9 mouse cellular contexts compared by ENCODE assay signal in the genomic region with DNA sequence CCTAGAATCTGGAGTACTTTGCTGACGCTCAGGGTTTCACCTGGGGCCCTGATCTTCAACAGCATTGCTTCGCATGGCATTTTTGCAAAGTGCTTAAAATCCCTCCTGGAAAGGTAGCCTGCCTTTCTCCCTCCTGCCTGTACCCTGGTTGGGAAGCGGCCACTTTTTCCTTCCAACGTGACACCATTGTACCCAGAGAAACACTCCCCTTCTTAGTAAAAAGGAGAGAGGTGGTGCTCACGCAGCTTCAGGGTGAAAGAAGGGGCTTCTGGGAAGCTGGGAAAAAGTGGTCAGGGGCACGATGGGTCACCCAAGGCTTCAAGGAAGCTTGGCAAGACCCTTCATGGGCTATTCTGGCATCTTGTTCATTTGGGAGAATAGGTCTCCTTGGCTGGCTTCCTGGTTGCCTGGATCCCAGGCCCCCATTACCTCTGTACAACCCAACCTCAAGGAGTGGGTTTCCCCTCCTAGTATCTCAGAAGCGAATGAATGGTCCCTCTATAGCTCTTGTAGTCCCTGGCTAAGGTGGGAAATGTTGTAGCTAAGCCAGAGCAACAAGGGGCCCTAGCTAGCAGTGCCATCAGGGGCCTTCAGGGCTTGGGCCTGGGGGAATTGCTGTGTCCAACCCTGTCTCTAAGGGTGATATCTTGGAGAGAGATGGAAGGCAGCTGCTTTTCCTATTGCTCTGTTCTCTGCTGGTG. TPM values are rescaled to one million over a fixed set of nuclear protein-coding genes. Genes with fewer than 3 reads are reported as not detected.
DNase-seq lines count a peak whose midpoint lies in the region; ATAC-seq and TF ChIP-seq lines count a peak whose summit lies in the region.
"Had no signal": no experiment of that assay in that cellular context is flagged by ENCODE, and none has a peak within 500 bp of the region (broad histone marks: within the 10 kb centered on the region; RNA-seq: fewer than 3 reads in every experiment).

No protein-coding gene starts in this region.

- no peaks in the 10 kb centered on the region for H3K36me3 ChIP-seq in heart, embryonic 16.5 days (ENCODE audit: control insufficient read depth, insufficient read depth)
- H3K36me3 ChIP-seq in heart, adult 2 months (ENCODE audit: control insufficient read depth, insufficient read depth, low read length), result no peaks in the 10 kb centered on the region
- no peaks in the 10 kb centered on the region for H3K36me3 ChIP-seq in embryonic facial prominence, embryonic 11.5 days (replicated peaks; ENCODE audit: control insufficient read depth, insufficient read depth, low read depth, low read length)
- H3K36me3 ChIP-seq in hindbrain, embryonic 15.5 days, result no peaks in the 10 kb centered on the region
- H3K36me3 ChIP-seq in midbrain, embryonic 12.5 days, result no peaks in the 10 kb centered on the region
- H3K36me3 ChIP-seq: G1E had no signal

- peak overlapping the region; percentile 94 for H3K4me2 ChIP-seq in heart, embryonic 16.5 days (ENCODE audit: low read depth, low read length)
- peak overlapping the region; percentile 96 for H3K4me2 ChIP-seq in embryonic facial prominence, embryonic 11.5 days (ENCODE audit: low read depth, low read length)
- H3K4me2 ChIP-seq in hindbrain, embryonic 15.5 days, result peak overlapping the region; percentile 66
- H3K4me2 ChIP-seq in midbrain, embryonic 12.5 days (replicated peaks), result peak overlapping the region; percentile 96

- no peak overlapping the region for H3K9ac ChIP-seq in heart, embryonic 16.5 days (ENCODE audit: low read length)
- H3K9ac ChIP-seq in heart, adult 2 months (ENCODE audit: low read depth, low read length), result no peak overlapping the region
- H3K9ac ChIP-seq in embryonic facial prominence, embryonic 11.5 days (replicated peaks; ENCODE audit: low read length), result no peak overlapping the region
- H3K9ac ChIP-seq in hindbrain, embryonic 15.5 days, result peak overlapping the region; percentile 74
- peak overlapping the region; percentile 76 for H3K9ac ChIP-seq in midbrain, embryonic 12.5 days (replicated peaks)

- no peaks in the 10 kb centered on the region for H3K79me2 ChIP-seq in heart, adult 2 months (replicated peaks; ENCODE audit: control insufficient read depth, insufficient read depth, low read length)

- TF ChIP-seq EP300 in heart, adult 2 months (IDR thresholded peaks at IDR 0.05; ENCODE audit: insufficient read depth, low read depth, low read length), result no peak

- intact Hi-C loops in heart, adult 2 months (cut with DNase I), result no loop called here

- no peak for ATAC-seq in heart, embryonic 16.5 days (replicated peaks; ENCODE audit: extremely low read depth, insufficient read depth, low FRiP score)
- ATAC-seq in embryonic facial prominence, embryonic 11.5 days (replicated peaks; ENCODE audit: insufficient number of reproducible peaks, low FRiP score, low TSS enrichment, low read depth), result no peak
- ATAC-seq in hindbrain, embryonic 15.5 days (ENCODE audit: low FRiP score, low read depth), result no peak
- ATAC-seq in midbrain, embryonic 12.5 days (ENCODE audit: low FRiP score, low read depth), result no peak
- no peak for ATAC-seq in monocyte, adult 5-6 weeks (replicated peaks; ENCODE audit: insufficient number of reproducible peaks, low FRiP score, low TSS enrichment, poor library complexity, severe bottlenecking)

- H3K9me3 ChIP-seq in heart, embryonic 16.5 days (replicated peaks; ENCODE audit: control insufficient read depth, low read length), result peaks cover 5% of the 10 kb centered on the region; the same call in 1 of the 2 replicates
- no peaks in the 10 kb centered on the region for H3K9me3 ChIP-seq in embryonic facial prominence, embryonic 11.5 days (replicated peaks; ENCODE audit: control insufficient read depth, low read length)
- H3K9me3 ChIP-seq in hindbrain, embryonic 15.5 days, result no peaks in the 10 kb centered on the region
- H3K9me3 ChIP-seq in midbrain, embryonic 12.5 days, result no peaks in the 10 kb centered on the region

- TF ChIP-seq POLR2A in heart, adult 2 months (IDR thresholded peaks at IDR 0.05; ENCODE audit: insufficient read depth, low read depth, low read length), result no peak

- WGBS in heart, embryonic 16.5 days, result 39% methylated on average over 7 of the region's 7 CpGs
- WGBS in heart, adult 2 months, result 46% methylated on average over 7 of the region's 7 CpGs
- WGBS in embryonic facial prominence, embryonic 11.5 days, result 17% methylated on average over 7 of the region's 7 CpGs
- 13% methylated on average over 7 of the region's 7 CpGs for WGBS in hindbrain, embryonic 15.5 days
- 20% methylated on average over 7 of the region's 7 CpGs for WGBS in midbrain, embryonic 12.5 days

- peaks cover 8% of the 10 kb centered on the region; the same call in 1 of the 2 replicates for H3K4me1 ChIP-seq in heart, embryonic 16.5 days (ENCODE audit: control insufficient read depth, insufficient read depth, low read length)
- H3K4me1 ChIP-seq in heart, adult 2 months (ENCODE audit: control insufficient read depth, insufficient read depth, low read length), result no peaks in the 10 kb centered on the region
- H3K4me1 ChIP-seq in embryonic facial prominence, embryonic 11.5 days (ENCODE audit: control insufficient read depth, insufficient read depth, low read length), result no peaks in the 10 kb centered on the region
- peaks cover 25% of the 10 kb centered on the region for H3K4me1 ChIP-seq in hindbrain, embryonic 15.5 days (replicated peaks)
- H3K4me1 ChIP-seq in midbrain, embryonic 12.5 days, result peaks cover 22% of the 10 kb centered on the region

- no peak for TF ChIP-seq CTCF in heart, adult 2 months (IDR thresholded peaks at IDR 0.05)

- DNase-seq in heart, adult 2 months, result no peak
- no peak for DNase-seq in embryonic facial prominence, embryonic 11.5 days (ENCODE audit: low spot score)
- no peak for DNase-seq in thymus, postnatal 14 days
- no peak for DNase-seq in spleen, postnatal 14 days (ENCODE audit: low spot score in 2 of 2)

- peak overlapping the region; percentile 62 for H3K4me3 ChIP-seq in heart, embryonic 16.5 days (ENCODE audit: low read length)
- H3K4me3 ChIP-seq in heart, adult 2 months, result no peak overlapping the region
- H3K4me3 ChIP-seq in embryonic facial prominence, embryonic 11.5 days (ENCODE audit: low read depth, low read length), result peak overlapping the region; percentile 54
- peak overlapping the region; percentile 75 for H3K4me3 ChIP-seq in hindbrain, embryonic 15.5 days
- H3K4me3 ChIP-seq in midbrain, embryonic 12.5 days, result peak overlapping the region; percentile 74

- H3K27me3 ChIP-seq in heart, embryonic 16.5 days (ENCODE audit: control insufficient read depth, insufficient read depth, low read length), result peaks cover 36% of the 10 kb centered on the region
- H3K27me3 ChIP-seq in heart, adult 2 months (ENCODE audit: control insufficient read depth, insufficient read depth, low read length), result peaks cover 7% of the 10 kb centered on the region; the same call in 1 of the 2 replicates
- H3K27me3 ChIP-seq in embryonic facial prominence, embryonic 11.5 days (ENCODE audit: control insufficient read depth, insufficient read depth, low read length), result peaks cover 20% of the 10 kb centered on the region
- 0 out of 2 replicates have a peak, but pooled peaks cover 11% of the 10 kb centered on the region for H3K27me3 ChIP-seq in hindbrain, embryonic 15.5 days
- peaks cover 53% of the 10 kb centered on the region for H3K27me3 ChIP-seq in midbrain, embryonic 12.5 days

- H3K27ac ChIP-seq in heart, embryonic 16.5 days (ENCODE audit: low read length), result no peak overlapping the region
- no peak overlapping the region for H3K27ac ChIP-seq in heart, adult 2 months
- no peak overlapping the region for H3K27ac ChIP-seq in embryonic facial prominence, embryonic 11.5 days (replicated peaks; ENCODE audit: low read depth, low read length)
- H3K27ac ChIP-seq in hindbrain, embryonic 15.5 days (replicated peaks), result peak overlapping the region; percentile 72
- no peak overlapping the region for H3K27ac ChIP-seq in midbrain, embryonic 12.5 days (replicated peaks)

RNA-seq across cellular contexts. Expression of a gene that starts 0.9 kb away (rescaled TPM):
- 0.12 and 0.18 TPM in 2 replicates for polyA plus RNA-seq in heart, embryonic 16.5 days (2015; fragmentation: Nextera tagmentation; extraction: Ambion mirVana)
- under 1 TPM; 0.05 TPM for total RNA-seq in heart, adult 2 months (2021)
- polyA plus RNA-seq in heart, adult 2 months (2012; rRNA removed), result 0.09 and 0.12 TPM in 2 replicates
- polyA plus RNA-seq in embryonic facial prominence, embryonic 11.5 days (2014; fragmentation: Nextera tagmentation; extraction: Ambion mirVana), result 1.8 and 2.4 TPM in 2 replicates
- 26.4 and 26.5 TPM in 2 replicates for polyA plus RNA-seq in hindbrain, embryonic 15.5 days (2015; fragmentation: Nextera tagmentation; extraction: Ambion mirVana)
- polyA plus RNA-seq in midbrain, embryonic 12.5 days (2016; fragmentation: Nextera tagmentation; extraction: Ambion mirVana), result 6.9 and 9.1 TPM in 2 replicates
- 1.7 to 2.9 TPM (median 1.7 TPM) in 3 replicates for total RNA-seq in monocyte, adult 5-6 weeks (2017)
- polyA plus RNA-seq: G1E had no signal

RNA-seq across cellular contexts. Expression of a gene that starts 24.1 kb away (rescaled TPM):
- polyA plus RNA-seq in heart, embryonic 16.5 days (2015; fragmentation: Nextera tagmentation; extraction: Ambion mirVana), result 102 and 106 TPM in 2 replicates
- 10 to 100 TPM; 46.0 to 50.6 TPM for total RNA-seq in heart, adult 2 months (2021)
- 179 and 212 TPM in 2 replicates for polyA plus RNA-seq in heart, adult 2 months (2012; rRNA removed)
- 137 and 139 TPM in 2 replicates for polyA plus RNA-seq in embryonic facial prominence, embryonic 11.5 days (2014; fragmentation: Nextera tagmentation; extraction: Ambion mirVana)
- polyA plus RNA-seq in hindbrain, embryonic 15.5 days (2015; fragmentation: Nextera tagmentation; extraction: Ambion mirVana), result 78.4 and 82.1 TPM in 2 replicates
- polyA plus RNA-seq in midbrain, embryonic 12.5 days (2016; fragmentation: Nextera tagmentation; extraction: Ambion mirVana), result 100 and 108 TPM in 2 replicates
- total RNA-seq in monocyte, adult 5-6 weeks (2017), result 46.7 to 97.0 TPM (median 77.6 TPM) in 3 replicates

Comparison
In these comparisons a context has a peak if more than half of its experiments do, and no peak if none do; other contexts are left out.
1. H3K9ac ChIP-seq: peak in hindbrain, embryonic 15.5 days (single experiment) and midbrain, embryonic 12.5 days (single experiment); none in heart, embryonic 16.5 days (single experiment), heart, adult 2 months (single experiment) and embryonic facial prominence, embryonic 11.5 days (single experiment).
2. Peak in every context shown above with its lines, with median percentiles within 50 percentile points of each other: H3K4me2 ChIP-seq.